Mouse (Mus musculus) spleen, embryonic (tissue): ENCODE measurements around the gene Psd.

Source experiments
- CTCF ChIA-PET: fragments of 350-600 bp; sonication (Branson Sonifier 250); formaldehyde crosslinking; loops from one replicate; lab custom pipeline; 2022; lab: Charles Lee

The Psd gene

GRCm38 (mm10) chr19:46322144-46322995 lies 4.6 kb downstream of the Psd start:
- CTCF ChIA-PET, result no interaction called here

DNA sequence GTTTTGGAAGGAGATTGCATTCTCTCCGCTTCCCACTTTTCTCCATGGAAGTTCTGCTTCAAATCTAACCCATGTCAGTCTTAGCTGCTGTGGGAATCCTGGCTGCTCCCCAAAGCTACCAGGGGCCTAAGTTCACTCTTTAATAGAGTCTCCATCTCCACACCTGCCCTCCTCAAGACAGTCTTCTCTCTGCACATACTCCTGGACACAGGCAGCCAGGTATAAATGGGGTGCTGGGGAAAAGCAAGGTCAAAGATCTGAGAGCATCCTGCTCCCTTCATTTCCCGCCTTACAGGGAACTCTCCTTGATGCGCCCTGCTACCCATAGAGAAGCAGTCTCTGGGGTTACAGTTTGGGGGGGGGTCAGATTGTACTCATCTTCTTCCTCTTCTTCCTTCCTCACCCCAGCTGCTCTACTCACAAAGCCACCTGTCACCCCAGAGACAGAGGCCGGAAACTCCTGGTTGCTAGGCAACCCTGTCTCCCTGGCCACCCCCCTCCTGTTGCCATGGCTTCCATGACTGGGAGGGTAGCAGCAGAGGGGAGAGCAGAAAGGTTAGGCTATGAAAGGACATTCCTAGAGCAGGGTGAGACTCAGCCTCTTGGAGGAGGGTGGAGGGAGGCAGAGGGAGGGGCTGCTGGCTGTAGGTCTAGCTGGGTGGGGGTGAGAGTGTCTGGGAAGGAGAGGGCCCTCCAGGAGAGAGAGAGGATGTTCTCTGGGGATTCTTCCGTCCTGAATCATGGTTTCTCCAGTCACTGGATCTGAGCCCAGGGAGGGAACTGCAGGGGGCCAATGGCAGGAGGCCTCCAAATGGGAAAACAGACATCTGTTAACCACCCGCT lies 5.6 kb downstream of the Psd start:
- CTCF ChIA-PET, result no interaction called here

DNA sequence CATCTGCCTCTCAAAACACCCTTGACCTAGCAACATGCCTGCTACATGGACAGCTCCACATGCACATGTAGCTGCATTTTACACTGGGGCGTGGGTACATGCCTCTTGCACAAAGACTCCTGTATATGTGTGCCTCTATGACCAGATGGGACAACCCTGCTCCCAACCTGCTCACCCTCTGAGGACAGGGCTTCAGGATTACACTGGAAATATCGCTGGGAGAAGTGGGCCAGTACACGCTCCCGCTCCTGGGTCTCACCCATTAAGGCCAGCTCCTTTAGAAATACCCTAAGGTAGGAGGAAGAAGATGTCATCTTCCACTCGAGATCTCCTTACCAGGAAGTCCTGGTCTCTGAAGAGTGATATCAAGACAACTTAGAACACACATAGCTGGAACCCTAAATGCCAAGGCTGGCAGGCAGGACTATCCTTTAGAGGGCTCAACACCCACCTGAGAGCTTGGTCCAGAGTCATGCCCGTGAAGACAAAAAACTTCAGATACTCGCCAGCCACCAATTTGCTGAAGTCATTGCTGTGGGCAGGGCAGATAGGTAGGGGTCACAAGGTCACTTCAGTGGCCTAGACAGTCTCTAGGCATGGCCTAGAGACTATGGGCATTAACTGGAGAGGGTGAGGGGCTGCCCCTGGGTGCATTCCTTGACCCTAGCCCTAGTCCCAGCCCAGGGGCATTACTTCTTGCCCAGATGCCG lies 6.7 kb downstream of the Psd start:
- CTCF ChIA-PET, result no interaction called here

GRCm38 (mm10) chr19:46318586-46319378 lies 8.2 kb downstream of the Psd start:
- CTCF ChIA-PET, result interaction anchor here (0.7 kb wide), 1 partner anchor 10 kb away, joined by 3 read pairs; no protein-coding TSS in a partner anchor

GRCm38 (mm10) chr19:46318031-46318471 lies 8.9 kb downstream of the Psd start:
- CTCF ChIA-PET, result no interaction called here

DNA sequence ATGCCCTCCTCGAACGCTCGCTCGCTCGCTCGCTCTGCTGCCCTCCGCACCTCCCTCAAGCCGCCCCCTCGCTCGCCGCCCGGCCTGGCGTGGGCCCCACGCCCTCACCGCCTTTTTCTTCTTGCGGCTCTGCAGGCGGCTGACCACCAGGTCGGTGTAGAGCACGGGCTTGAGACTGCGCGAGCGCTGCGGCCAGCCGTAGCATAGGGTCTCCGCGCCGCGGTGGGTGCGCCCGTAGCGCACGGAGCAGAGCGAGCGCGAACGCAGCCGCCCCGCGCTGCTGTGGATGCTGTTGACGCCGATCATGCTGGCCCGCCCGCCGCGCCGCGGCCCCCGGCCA lies 9.4 kb downstream of the Psd start:
- CTCF ChIA-PET, result no interaction called here

DNA sequence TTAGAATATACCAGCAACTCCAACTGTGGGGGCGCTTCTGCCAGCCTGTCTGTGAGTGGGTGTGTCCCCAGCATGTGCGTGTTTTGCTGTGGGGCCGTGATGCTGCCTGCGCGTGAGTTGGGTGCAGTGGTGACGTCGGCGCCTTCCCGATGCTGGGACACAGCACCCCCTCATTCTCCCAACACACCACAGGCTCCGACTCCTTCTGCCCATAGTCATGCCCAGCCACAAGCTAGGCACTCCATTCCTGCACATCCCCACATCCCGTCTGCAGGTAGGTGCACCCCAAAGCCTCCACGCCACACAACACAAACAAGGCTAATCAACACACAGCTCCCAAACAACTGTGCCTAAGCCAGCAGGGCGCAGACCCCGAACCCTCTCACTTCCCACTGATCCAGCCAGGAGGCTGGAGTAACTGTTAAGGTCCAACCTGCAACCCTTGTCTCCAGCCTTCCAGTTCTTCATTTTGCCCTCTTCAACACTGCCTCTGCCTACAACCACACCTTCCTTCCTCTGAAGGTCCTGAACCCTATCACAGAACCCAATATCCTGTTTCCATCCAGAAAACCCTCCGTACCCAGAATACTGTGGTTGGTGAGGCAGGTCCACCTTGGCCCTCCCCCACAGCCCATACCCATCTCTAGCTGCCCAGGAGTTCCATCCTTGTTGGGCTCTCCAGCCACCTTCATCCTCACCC lies 10.0 kb downstream of the Psd start:
- CTCF ChIA-PET, result no interaction called here

DNA sequence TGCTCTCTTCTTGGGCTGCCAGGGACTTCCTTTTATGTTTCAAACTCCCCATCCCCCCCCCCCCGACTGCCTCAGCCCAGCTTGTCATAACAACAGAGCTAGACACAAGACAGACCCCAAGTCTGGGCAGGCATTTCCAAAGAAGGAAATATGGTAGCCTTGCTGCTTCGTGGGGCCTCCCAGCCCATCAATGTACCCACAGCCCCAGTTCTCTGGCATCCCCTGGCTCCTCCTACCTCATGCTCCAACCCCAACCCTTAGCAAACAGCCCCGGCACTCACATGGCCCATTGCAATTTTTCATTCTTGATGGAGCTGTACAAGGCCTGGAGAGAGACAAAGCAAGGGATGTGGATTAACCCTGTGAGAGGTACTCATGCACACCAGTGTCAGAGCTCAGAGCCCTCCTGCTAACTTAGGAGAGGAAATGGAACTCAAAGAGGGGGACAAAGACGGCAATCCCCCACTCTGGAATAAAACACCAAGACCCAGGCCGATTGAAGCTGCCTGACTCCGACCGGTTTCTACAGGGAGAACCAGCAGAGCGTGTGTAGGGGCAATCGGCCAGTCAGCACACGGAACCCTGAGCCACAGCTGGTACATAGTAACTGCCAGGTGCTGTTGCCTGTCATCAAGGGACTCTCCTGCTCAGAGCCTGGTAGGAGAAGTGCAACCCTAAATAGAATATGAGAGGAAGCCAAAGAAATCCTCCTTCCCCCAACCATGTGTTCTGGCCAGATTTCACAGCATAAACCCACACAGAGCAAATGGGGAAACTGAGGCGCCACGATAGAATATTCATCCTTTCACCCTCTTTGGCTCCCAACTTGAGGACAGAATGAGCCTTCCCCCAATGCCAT lies 11.0 kb downstream of the Psd start:
- CTCF ChIA-PET, result no interaction called here

- CTCF ChIA-PET, result no interaction called here
These were observed 11.8 kb downstream of the Psd start for GRCm38 (mm10) chr19:46314872-46315742.

- CTCF ChIA-PET, result no interaction called here
These were observed 12.8 kb downstream of the Psd start for GRCm38 (mm10) chr19:46314151-46314601.

GRCm38 (mm10) chr19:46313591-46313990 lies 13.4 kb downstream of the Psd start:
- CTCF ChIA-PET, result no interaction called here

DNA sequence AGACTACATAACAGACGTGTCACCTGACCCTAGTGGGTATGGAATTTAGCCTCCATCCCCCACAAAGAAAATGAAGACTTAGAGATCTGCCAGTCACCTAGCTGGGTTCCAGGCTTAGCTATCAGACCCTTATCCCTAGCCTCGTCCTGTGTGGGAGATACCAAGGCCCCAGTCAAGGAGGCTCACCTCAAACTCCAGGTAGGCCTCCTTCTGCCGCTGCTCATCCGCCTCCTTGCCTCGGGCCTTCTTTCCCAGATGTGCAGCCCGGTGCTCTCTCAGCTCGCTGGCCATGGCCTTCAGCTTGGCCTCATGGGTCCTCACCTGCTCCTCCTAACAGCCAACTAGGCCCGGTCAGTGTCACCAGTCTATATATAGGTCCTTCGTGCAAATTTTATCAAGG lies 13.8 kb downstream of the Psd start:
- CTCF ChIA-PET, result no interaction called here

GRCm38 (mm10) chr19:46312566-46312965 lies 14.4 kb downstream of the Psd start:
- CTCF ChIA-PET, result no interaction called here

DNA sequence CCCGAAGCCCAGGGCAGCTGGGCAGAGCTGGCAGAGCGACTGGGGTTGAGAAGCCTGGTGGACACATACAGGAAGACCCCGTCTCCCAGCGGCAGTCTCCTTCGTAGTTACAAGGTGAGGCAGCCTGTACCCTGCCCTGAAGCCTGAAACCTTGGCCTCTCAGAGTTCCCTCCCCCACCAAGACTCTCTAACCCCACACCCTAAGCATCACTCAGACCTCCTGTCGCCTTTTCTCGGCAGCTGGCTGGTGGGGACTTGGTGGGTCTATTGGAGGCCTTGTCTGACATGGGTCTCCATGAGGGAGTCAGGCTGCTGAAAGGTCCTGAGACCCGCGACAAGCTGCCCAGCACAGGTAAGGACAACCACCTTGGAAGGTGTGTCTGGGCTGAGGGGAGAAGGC lies 15.6 kb downstream of the Psd start:
- CTCF ChIA-PET, result no interaction called here

DNA sequence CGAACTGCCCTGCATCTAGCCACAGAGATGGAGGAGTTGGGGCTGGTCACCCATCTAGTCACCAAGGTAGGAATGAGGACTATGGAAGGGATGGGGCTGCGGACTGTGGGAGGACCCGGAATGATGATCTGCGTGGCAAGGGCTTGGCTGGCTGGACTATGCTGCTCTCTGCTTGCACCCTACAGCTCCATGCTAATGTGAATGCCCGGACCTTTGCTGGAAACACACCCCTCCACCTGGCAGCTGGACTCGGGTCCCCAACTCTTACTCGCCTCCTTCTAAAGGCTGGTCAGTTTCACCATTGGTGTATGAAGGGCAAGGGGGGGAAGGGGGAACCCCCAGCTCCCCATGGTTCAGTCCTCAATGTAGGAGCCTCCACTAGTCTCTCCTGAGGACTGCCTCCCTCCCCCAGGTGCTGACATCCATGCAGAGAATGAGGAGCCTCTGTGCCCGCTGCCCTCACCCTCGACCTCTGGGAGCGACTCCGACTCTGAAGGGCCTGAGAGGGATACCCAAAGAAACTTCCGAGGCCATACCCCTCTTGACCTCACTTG lies 16.6 kb downstream of the Psd start:
- CTCF ChIA-PET, result interaction anchor here (0.6 to 1.4 kb wide), 2 partner anchors 19 to 598 kb away, joined by 3 to 6 read pairs; no protein-coding TSS in a partner anchor

GRCm38 (mm10) chr19:46309651-46310305 lies 17.2 kb downstream of the Psd start:
- CTCF ChIA-PET, result interaction anchor here (0.6 to 1.4 kb wide), 2 partner anchors 19 to 598 kb away, joined by 3 to 6 read pairs; no protein-coding TSS in a partner anchor

GRCm38 (mm10) chr19:46308706-46309435 lies 18.1 kb downstream of the Psd start:
- CTCF ChIA-PET, result no interaction called here
